In the genomic region with DNA sequence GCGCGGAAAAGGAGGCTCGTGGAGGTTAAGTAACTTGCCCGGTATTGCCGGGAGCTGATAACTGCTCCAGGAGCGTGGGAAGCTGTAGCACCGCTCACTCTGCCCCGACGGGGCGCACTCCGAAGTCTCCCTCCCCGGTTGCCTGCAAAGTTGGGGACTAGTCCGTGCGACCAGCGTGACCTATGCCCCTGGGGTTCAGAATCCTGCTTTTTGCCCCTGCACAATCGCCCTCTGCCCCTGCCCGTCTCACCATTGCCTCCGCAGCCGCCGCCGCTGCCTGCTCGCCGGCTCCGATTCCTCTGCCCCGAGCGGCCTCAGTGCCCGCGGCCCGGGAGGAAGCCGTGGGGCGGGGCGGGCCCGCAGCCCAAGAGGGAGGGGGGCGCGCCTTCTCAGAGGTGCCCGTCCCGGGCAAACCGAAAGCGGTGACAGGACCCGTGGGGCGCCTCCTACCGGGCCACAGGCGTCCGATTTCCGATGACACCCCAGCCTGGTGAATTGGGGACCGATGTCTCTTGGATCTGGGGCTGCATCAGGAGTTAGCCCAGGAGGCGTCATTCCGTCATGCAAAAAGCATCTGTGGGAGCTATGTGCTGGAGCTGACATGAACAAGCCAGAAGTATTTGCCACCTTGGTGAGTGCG, we compare ENCODE assay signal across 8 mouse cellular contexts. TPM values are rescaled to one million over a fixed set of nuclear protein-coding genes. Genes with fewer than 3 reads are reported as not detected.
A peak's percentile ranks its signal among the peaks of the same experiment; 100 is the strongest.
DNase-seq lines count a peak whose midpoint lies in the region; ATAC-seq and TF ChIP-seq lines count a peak whose summit lies in the region.

A gene (minus strand): TSS at position 338 of the 640 bp plus-strand sequence.

- peak; percentile 26 for TF ChIP-seq CTCF in ES-Bruce4 (IDR thresholded peaks at IDR 0.05; ENCODE audit: low read depth, low read length)
- peak; percentile 39; the same call in 1 of the 2 replicates for TF ChIP-seq CTCF in heart, postnatal 0 days (IDR thresholded peaks at IDR 0.05; ENCODE audit: low read depth)

- peak; percentile 89 for ATAC-seq in heart, postnatal 0 days (ENCODE audit: insufficient read depth, low read depth)

- H3K27ac ChIP-seq in ES-Bruce4 (ENCODE audit: insufficient read depth, low read length) (no peak within 1 kb of the TSS), macrophage (no peak within 1 kb of the TSS)
- peak within 1 kb of the TSS; percentile 95 for H3K27ac ChIP-seq in heart, postnatal 0 days (ENCODE audit: low read depth)

- under 1% methylated on average over 49 of the region's 49 CpGs for WGBS in heart, postnatal 0 days
- 3% methylated on average over 35 of the region's 49 CpGs for WGBS in macrophage (ENCODE audit: missing documents)

- peak; percentile 94 for DNase-seq in adrenal gland, postnatal 14 days
- peak; percentile 37 for DNase-seq in fibroblast of lung, adult 2 months (ENCODE audit: low read depth)
- DNase-seq in heart, postnatal 0 days (ENCODE audit: low spot score): peak; percentile 80
- peak; percentile 89 to 94 for DNase-seq in kidney, postnatal 25 days
- peak; percentile 47 for DNase-seq in right cerebral cortex, postnatal 14 days
- peak; percentile 51 for DNase-seq in yolk sac, embryonic 10.5 days (ENCODE audit: low spot score)

- H3K9me3 ChIP-seq in ES-Bruce4 (replicated peaks; ENCODE audit: control insufficient read depth, insufficient read depth, low read length, poor library complexity, severe bottlenecking): no peaks in the 10 kb centered on the region
- no peaks in the 10 kb centered on the region for H3K9me3 ChIP-seq in heart, postnatal 0 days (replicated peaks; ENCODE audit: control insufficient read depth, low read length)

- no peaks in the 10 kb centered on the region for H3K4me1 ChIP-seq in ES-Bruce4 (ENCODE audit: control insufficient read depth, insufficient read depth, low read length)
- H3K4me1 ChIP-seq in heart, postnatal 0 days (ENCODE audit: control insufficient read depth, insufficient read depth): 0 out of 2 replicates have a peak, but pooled peaks cover 9% of the 10 kb centered on the region

- peak within 1 kb of the TSS; percentile 58 for H3K4me3 ChIP-seq in ES-Bruce4 (ENCODE audit: low read depth, low read length)
- H3K4me3 ChIP-seq in heart, postnatal 0 days (ENCODE audit: low read depth, low read length): peak within 1 kb of the TSS; percentile 73
- peak within 1 kb of the TSS; percentile 39 for H3K4me3 ChIP-seq in macrophage (ENCODE audit: inconsistent target)

- TF ChIP-seq EP300 in ES-Bruce4 (IDR thresholded peaks at IDR 0.05; ENCODE audit: insufficient read depth, low read depth, low read length): no peak
- TF ChIP-seq EP300 in heart, postnatal 0 days (IDR thresholded peaks at IDR 0.05; ENCODE audit: low read depth): no peak

- TF ChIP-seq POLR2A in ES-Bruce4 (IDR thresholded peaks at IDR 0.05; ENCODE audit: insufficient read depth, low read length): no peak

- peak within 1 kb of the TSS; percentile 44 for H3K9ac ChIP-seq in ES-Bruce4 (ENCODE audit: low read depth, poor library complexity, severe bottlenecking)
- peak within 1 kb of the TSS; percentile 80 for H3K9ac ChIP-seq in heart, postnatal 0 days (replicated peaks; ENCODE audit: low read depth, low read length)

- H3K36me3 ChIP-seq in ES-Bruce4 (ENCODE audit: control insufficient read depth, insufficient read depth, low read length, poor library complexity, severe bottlenecking) (no peaks in the 10 kb centered on the region), macrophage (ENCODE audit: inconsistent target) (peaks cover 9% of the 10 kb centered on the region)
- H3K36me3 ChIP-seq in heart, postnatal 0 days (replicated peaks; ENCODE audit: control insufficient read depth, insufficient read depth, low read length): peaks cover 17% of the 10 kb centered on the region

- no peaks in the 10 kb centered on the region for H3K27me3 ChIP-seq in ES-Bruce4 (ENCODE audit: control insufficient read depth, insufficient read depth, low read length, poor library complexity, severe bottlenecking)
- no peaks in the 10 kb centered on the region for H3K27me3 ChIP-seq in heart, postnatal 0 days (ENCODE audit: control insufficient read depth, insufficient read depth, low read length)

- peak within 1 kb of the TSS; percentile 69 for H3K4me2 ChIP-seq in heart, postnatal 0 days (ENCODE audit: low read depth, low read length)

- H3K79me2 ChIP-seq in macrophage (ENCODE audit: inconsistent target): no peaks in the 10 kb centered on the region

RNA-seq across cellular contexts. Expression of the gene that starts here (rescaled TPM):
- polyA plus RNA-seq in ES-Bruce4 (2011; ENCODE audit: insufficient read depth, insufficient read length, low read depth, missing spikeins) (1.9 and 2.2 TPM in 2 replicates), macrophage (2018) (4.9 to 8.1 TPM (median 6.9 TPM) in 3 replicates)
- 33.9 and 40.5 TPM in 2 replicates for total RNA-seq in adrenal gland, postnatal 14 days (2021)
- 19.5 and 39.8 TPM in 2 replicates for total RNA-seq in heart, postnatal 0 days (2014; rRNA removed; ENCODE audit: low replicate concordance)
- 49.0 and 52.9 TPM in 2 replicates for polyA plus RNA-seq in heart, postnatal 0 days (2015; fragmentation: Nextera tagmentation; extraction: Ambion mirVana)
- total RNA-seq in macrophage (2018; cell fraction: chromatin; rRNA removed): 10 to 100 TPM in 3 of 26 experiments, 1 to 10 TPM in 18, under 1 TPM in 5; 0.29 to 16.4 (median 4.4) TPM
- total RNA-seq in macrophage (2018; cell fraction: cytosol; rRNA removed): 10 to 100 TPM in 16 of 26 experiments, 1 to 10 TPM in 10; 6.1 to 16.4 (median 11.1) TPM
- 10 to 100 TPM in 2 of 26 experiments, 1 to 10 TPM in 23, under 1 TPM in 1; 0.91 to 10.4 (median 5.2) TPM for total RNA-seq in macrophage (2018; cell fraction: nucleus; rRNA removed)

Comparison
In these comparisons a context has a peak if more than half of its experiments do, and no peak if none do; other contexts are left out.
1. DNase-seq: peak in every context shown above with its lines; median percentile 94 in adrenal gland, postnatal 14 days; 92 in kidney, postnatal 25 days; 80 in heart, postnatal 0 days; 51 in yolk sac, embryonic 10.5 days; 47 in right cerebral cortex, postnatal 14 days; 37 in fibroblast of lung, adult 2 months.